Mouse (Mus musculus) intestine, embryonic 16.5 days (tissue): Measurements from ENCODE around the gene Rnf157. TPM values are rescaled to one million over a fixed set of nuclear protein-coding genes. Genes with fewer than 3 reads are reported as not detected.

Experiments used
- ATAC-seq: fragments of 200-750 bp; cut with Nextera tagmentation; 2 replicates; pipeline ENCODE4 v1.8.0; 2017; ENCODE audit warnings: moderate TSS enrichment, moderate library complexity
- H3K27ac ChIP-seq: fragments of 300-500 bp; sonication (generic); 2 replicates; pipeline ENCODE4 v1.5.1; 2014; ENCODE audit warnings: mild to moderate bottlenecking, low read length
- H3K27me3 ChIP-seq: fragments of 300-500 bp; sonication (generic); replicated peaks from 2 replicates; pipeline ENCODE4 v1.6.1; 2014; ENCODE audit warnings: low read length, control low read depth, mixed read lengths; ENCODE audit not compliant: control insufficient read depth, insufficient read depth
- H3K36me3 ChIP-seq: fragments of 300-500 bp; sonication (generic); 2 replicates; pipeline ENCODE4 v1.6.1; 2014; ENCODE audit warnings: low read length, control low read depth; ENCODE audit not compliant: control insufficient read depth, insufficient read depth
- H3K4me1 ChIP-seq: fragments of 300-500 bp; sonication (generic); 2 replicates; pipeline ENCODE4 v1.6.1; 2014; ENCODE audit warnings: low read length, control low read depth, mixed read lengths; ENCODE audit not compliant: control insufficient read depth, insufficient read depth
- H3K4me2 ChIP-seq: fragments of 300-500 bp; sonication (generic); 2 replicates; pipeline ENCODE4 v1.6.1; 2014; ENCODE audit warnings: low read depth, low read length, control low read depth
- H3K4me3 ChIP-seq: fragments of 300-500 bp; sonication (generic); 2 replicates; pipeline ENCODE4 v1.5.1; 2014; ENCODE audit warnings: mild to moderate bottlenecking, low read length
- H3K9ac ChIP-seq: fragments of 300-500 bp; sonication (generic); 2 replicates; pipeline ENCODE4 v1.6.1; 2014; ENCODE audit warnings: low read depth, low read length
- H3K9me3 ChIP-seq: fragments of 300-500 bp; sonication (generic); 2 replicates; pipeline ENCODE4 v1.6.1; 2016; ENCODE audit warnings: low read length, control low read depth; ENCODE audit not compliant: control insufficient read depth
- WGBS: fragments of 180-500 bp; shearing (Covaris S2); extraction: QIAGEN DNeasy Blood & Tissue Kit; methylation state at CpG from one replicate; pipeline ENCODE4 v1.1.7; 2014; 5-methylcytosine and 5-hydroxymethylcytosine counted together
- polyA plus RNA-seq: library from polyadenylated mRNA; unstranded; fragments of >200 nt; fragmentation: Nextera tagmentation; extraction: Ambion mirVana; gene quantifications from 2 replicates; pipeline ENCODE4 v1.2.1, GENCODE M21; 2015

Rnf157 gene
- polyA plus RNA-seq, 1 experiment from 2014 or later = 5.2 TPM

DNA sequence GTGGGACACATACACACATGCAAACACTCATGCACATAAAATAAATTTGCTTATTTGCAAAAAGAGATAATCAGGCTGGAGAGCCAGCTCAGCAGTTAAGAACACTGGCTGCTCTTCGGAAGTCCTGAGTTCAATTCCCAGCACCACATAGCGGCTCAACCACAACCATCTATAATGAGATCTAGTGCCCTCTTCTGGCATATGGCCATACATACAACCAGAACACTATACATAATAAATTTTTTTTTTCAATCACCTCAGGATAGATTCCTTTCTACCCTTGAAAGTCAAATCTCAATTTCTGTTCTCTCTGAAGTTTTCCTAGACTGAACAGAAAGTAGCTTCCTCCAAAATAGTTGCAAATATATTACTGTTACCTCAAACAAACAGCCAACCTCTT is 107.4 kb downstream of the Rnf157 start:
- Histone ChIP-seq H3K9ac (no peak overlapping the region), H3K27me3 (no peaks in the 10 kb centered on the region), H3K4me2 (peak overlapping the region; percentile 89), H3K36me3 (peaks cover 2% of the 10 kb centered on the region), H3K4me3 (peak overlapping the region; percentile 83; the same call in 1 of the 2 replicates), H3K27ac (no peak overlapping the region), H3K4me1 (peaks cover 7% of the 10 kb centered on the region), H3K9me3 (no peaks in the 10 kb centered on the region)
- 94% methylated on average over 2 of the region's 2 CpGs for WGBS
- ATAC-seq = no peak

DNA sequence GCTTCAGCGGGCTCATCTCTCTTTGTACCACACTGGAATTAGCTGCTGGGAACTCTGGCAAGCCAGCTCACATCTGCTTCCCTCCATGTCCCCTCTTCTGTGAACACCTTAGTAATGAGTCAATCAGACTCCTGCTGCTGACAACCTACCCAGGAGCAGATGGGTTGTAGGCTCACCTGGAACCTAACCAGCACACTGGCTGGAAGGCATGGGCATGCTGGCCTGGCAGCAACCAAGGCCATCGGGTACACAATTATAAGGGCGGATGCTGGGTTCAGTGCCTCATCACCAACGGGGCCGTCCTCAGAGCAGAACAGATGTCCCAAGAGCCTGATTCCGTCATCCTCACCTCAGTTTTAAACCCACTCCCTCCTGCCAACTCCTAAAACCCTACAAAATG is 114.2 kb downstream of the Rnf157 start:
- no peak overlapping the region for H3K27ac ChIP-seq
- H3K9ac ChIP-seq = 0 out of 2 replicates have a peak overlapping the region, but pooled peaks have one; percentile 5
- WGBS = 97% methylated on average over 6 of the region's 6 CpGs
- H3K36me3 ChIP-seq = peaks cover 5% of the 10 kb centered on the region
- H3K9me3 ChIP-seq = no peaks in the 10 kb centered on the region
- no peaks in the 10 kb centered on the region for H3K27me3 ChIP-seq
- peaks cover 7% of the 10 kb centered on the region for H3K4me1 ChIP-seq
- H3K4me2 ChIP-seq = no peak overlapping the region
- no peak overlapping the region for H3K4me3 ChIP-seq
- ATAC-seq = no peak

DNA sequence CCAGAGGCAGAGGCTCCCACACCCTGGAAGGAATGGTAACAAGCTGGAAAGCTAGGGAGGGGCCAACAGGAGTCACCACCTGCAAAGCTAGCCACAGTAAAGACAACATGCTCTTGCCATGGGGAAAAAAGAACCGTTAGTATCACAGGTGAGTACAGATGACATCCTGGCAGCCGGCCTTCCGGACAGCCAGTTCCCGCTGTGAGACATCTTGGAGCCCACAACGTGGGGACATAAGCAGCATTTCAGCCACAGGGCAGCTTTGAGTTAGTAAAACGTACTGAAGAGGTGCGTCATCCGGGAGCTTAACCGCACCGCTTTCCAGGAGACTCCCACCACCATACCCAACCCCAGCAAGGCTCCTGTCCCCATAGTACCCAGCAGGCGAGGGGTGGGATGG is 114.6 kb downstream of the Rnf157 start:
- no peak overlapping the region for H3K27ac ChIP-seq
- peaks cover 11% of the 10 kb centered on the region for H3K4me1 ChIP-seq
- no peak for ATAC-seq
- peaks cover 5% of the 10 kb centered on the region for H3K36me3 ChIP-seq
- no peaks in the 10 kb centered on the region for H3K27me3 ChIP-seq
- H3K9ac ChIP-seq = 0 out of 2 replicates have a peak overlapping the region, but pooled peaks have one; percentile 5
- no peak overlapping the region for H3K4me3 ChIP-seq
- WGBS = 92% methylated on average over 11 of the region's 11 CpGs
- no peaks in the 10 kb centered on the region for H3K9me3 ChIP-seq
- H3K4me2 ChIP-seq = no peak overlapping the region

DNA sequence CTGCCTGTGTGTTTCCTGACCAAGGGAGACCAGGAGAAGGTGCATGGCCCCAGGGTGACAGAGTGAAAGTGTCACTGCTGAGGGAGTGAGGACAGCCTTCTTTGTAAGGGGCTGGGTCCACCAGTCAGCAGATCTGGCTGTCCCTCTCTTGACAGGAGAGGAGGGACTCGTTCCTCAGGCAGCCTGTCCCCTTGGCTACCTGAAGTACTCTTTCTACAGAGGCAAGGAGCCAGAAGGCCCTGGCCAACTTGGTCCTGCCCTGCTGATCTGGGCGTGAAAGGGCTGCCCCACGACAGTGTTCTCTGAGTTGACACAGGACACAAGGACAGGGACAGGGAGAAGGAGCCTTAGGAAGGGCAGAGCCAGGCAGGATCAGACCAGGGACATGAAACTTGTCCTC is 115.8 kb downstream of the Rnf157 start:
- Histone ChIP-seq H3K9ac (peak overlapping the region; percentile 24; the same call in 1 of the 2 replicates), H3K4me1 (peaks cover 11% of the 10 kb centered on the region), H3K4me3 (no peak overlapping the region), H3K9me3 (no peaks in the 10 kb centered on the region), H3K4me2 (no peak overlapping the region), H3K27me3 (no peaks in the 10 kb centered on the region), H3K36me3 (peaks cover 5% of the 10 kb centered on the region; the same call in 1 of the 2 replicates), H3K27ac (no peak overlapping the region)
- ATAC-seq = no peak
- WGBS = 77% methylated on average over 3 of the region's 3 CpGs

GRCm38 (mm10) chr11:116296191-116296734 is 116.6 kb downstream of the Rnf157 start:
- H3K9ac ChIP-seq = no peak overlapping the region
- no peak overlapping the region for H3K4me3 ChIP-seq
- ATAC-seq = no peak
- H3K4me2 ChIP-seq = no peak overlapping the region
- 88% methylated on average over 8 of the region's 8 CpGs for WGBS
- no peaks in the 10 kb centered on the region for H3K9me3 ChIP-seq
- H3K36me3 ChIP-seq = peaks cover 5% of the 10 kb centered on the region; the same call in 1 of the 2 replicates
- H3K27me3 ChIP-seq = no peaks in the 10 kb centered on the region
- peaks cover 11% of the 10 kb centered on the region for H3K4me1 ChIP-seq
- no peak overlapping the region for H3K27ac ChIP-seq

GRCm38 (mm10) chr11:116294319-116294718 is 118.5 kb downstream of the Rnf157 start:
- peaks cover 7% of the 10 kb centered on the region; the same call in 1 of the 2 replicates for H3K36me3 ChIP-seq
- no peak overlapping the region for H3K4me3 ChIP-seq
- WGBS = 30% methylated on average over 5 of the region's 5 CpGs
- peak; percentile 29 for ATAC-seq
- no peaks in the 10 kb centered on the region for H3K27me3 ChIP-seq
- H3K9me3 ChIP-seq = no peaks in the 10 kb centered on the region
- H3K4me2 ChIP-seq = no peak overlapping the region
- peak overlapping the region; percentile 51; the same call in 1 of the 2 replicates for H3K27ac ChIP-seq
- H3K9ac ChIP-seq = 0 out of 2 replicates have a peak overlapping the region, but pooled peaks have one; percentile 40
- peaks cover 11% of the 10 kb centered on the region for H3K4me1 ChIP-seq

DNA sequence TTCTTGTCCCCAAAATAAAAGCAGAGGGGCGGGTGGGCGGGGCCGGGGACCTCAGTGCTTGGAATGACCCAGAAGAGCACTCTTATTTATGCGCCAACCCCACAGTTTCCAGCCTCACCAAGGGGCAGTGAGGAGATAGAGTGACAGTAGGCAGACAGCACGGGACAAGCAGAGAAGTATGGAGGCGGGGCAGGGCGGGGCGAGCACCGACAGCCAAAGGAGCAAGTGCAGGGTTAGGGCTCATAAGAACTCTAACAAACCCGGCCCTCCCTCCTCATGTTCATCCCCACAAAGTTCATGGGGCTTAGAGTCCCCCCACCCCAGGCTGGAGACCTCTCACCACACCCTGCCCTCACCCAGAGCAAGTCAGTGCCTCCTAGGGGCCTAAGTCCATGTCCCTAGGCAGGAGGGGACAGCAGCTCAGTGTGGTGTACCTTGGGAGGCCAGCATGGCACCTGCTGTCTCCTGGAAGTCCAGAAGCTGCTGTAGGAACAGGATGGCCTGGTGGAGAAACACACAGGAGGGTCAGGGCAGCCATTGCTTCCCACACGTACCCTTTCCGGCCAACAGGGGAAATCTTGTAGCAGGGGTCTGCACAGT is 119.2 kb downstream of the Rnf157 start:
- peak; percentile 79 for ATAC-seq
- no peak overlapping the region for H3K4me2 ChIP-seq
- WGBS = 74% methylated on average over 12 of the region's 12 CpGs
- H3K27ac ChIP-seq = peak overlapping the region; percentile 51; the same call in 1 of the 2 replicates
- H3K4me1 ChIP-seq = peaks cover 11% of the 10 kb centered on the region
- H3K36me3 ChIP-seq = peaks cover 5% of the 10 kb centered on the region; the same call in 1 of the 2 replicates
- peak overlapping the region; percentile 40; the same call in 1 of the 2 replicates for H3K9ac ChIP-seq
- no peaks in the 10 kb centered on the region for H3K9me3 ChIP-seq
- H3K4me3 ChIP-seq = no peak overlapping the region
- H3K27me3 ChIP-seq = no peaks in the 10 kb centered on the region

GRCm38 (mm10) chr11:116292401-116292800 is 120.4 kb downstream of the Rnf157 start:
- no peak overlapping the region for H3K4me3 ChIP-seq
- peaks cover 13% of the 10 kb centered on the region for H3K4me1 ChIP-seq
- no peak overlapping the region for H3K27ac ChIP-seq
- peaks cover 5% of the 10 kb centered on the region; the same call in 1 of the 2 replicates for H3K36me3 ChIP-seq
- 93% methylated on average over 13 of the region's 13 CpGs for WGBS
- no peaks in the 10 kb centered on the region for H3K27me3 ChIP-seq
- no peak overlapping the region for H3K9ac ChIP-seq
- no peak overlapping the region for H3K4me2 ChIP-seq
- ATAC-seq = no peak
- no peaks in the 10 kb centered on the region for H3K9me3 ChIP-seq

DNA sequence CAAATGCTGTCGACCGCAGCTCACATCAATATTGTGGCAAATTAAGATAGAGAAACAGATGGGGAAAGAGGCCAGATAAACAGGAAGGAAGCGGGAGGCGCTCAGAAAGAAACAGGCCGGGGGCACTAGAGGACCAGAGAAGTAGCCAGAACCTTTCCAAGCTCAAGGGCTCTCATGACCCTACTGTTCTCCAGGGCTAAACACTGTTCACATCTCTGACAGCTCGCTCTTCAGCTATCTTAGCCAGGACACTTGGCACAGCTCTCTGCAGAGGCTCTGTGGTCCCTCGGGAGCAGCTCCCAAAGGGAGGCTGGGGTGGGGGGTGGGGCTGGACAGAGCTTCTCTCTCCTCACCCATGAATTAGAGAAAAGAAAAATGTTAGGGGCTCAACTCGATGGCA is 122.3 kb downstream of the Rnf157 start:
- H3K36me3 ChIP-seq = peaks cover 5% of the 10 kb centered on the region; the same call in 1 of the 2 replicates

More for the DNA sequence above, 122.3 kb downstream of the Rnf157 start:
- WGBS = 62% methylated on average over 8 of the region's 8 CpGs
- Histone ChIP-seq H3K4me2 (no peak overlapping the region), H3K4me3 (no peak overlapping the region), H3K27ac (0 out of 2 replicates have a peak overlapping the region, but pooled peaks have one; percentile 42), H3K4me1 (peaks cover 18% of the 10 kb centered on the region), H3K9ac (no peak overlapping the region), H3K27me3 (no peaks in the 10 kb centered on the region), H3K9me3 (no peaks in the 10 kb centered on the region)
- ATAC-seq = no peak
